Mouse (Mus musculus) layer of hippocampus, postnatal 25 days (tissue): ENCODE results near the gene Atf6b. TPM values are rescaled to one million over a fixed set of nuclear protein-coding genes. Genes with fewer than 3 reads are reported as not detected.

Experiments used
- DNase-seq, 2 experiments: peaks; one replicate each; pipeline ENCODE4 v3.0.0; 2022; ENCODE audit warnings: mixed read lengths in 2 of 2, low spot score in 1 of 2; ENCODE audit errors: extremely low spot score in 1 of 2
- total RNA-seq, 2 experiments: library from RNA; stranded (reverse); gene quantifications; 2 replicates each; pipeline ENCODE4 v1.2.3; 2021

The Atf6b gene
- total RNA-seq, 2 experiments from 2014 or later, result 97.1 to 102 TPM

- DNase-seq, result no peak
These were observed 14.2 kb downstream of the Atf6b start for GRCm38 (mm10) chr17:34661121-34661591.

- no peak for DNase-seq
These were observed 15.5 kb downstream of the Atf6b start for GRCm38 (mm10) chr17:34662468-34662867.

- DNase-seq, result no peak
These were observed 16.0 kb downstream of the Atf6b start for GRCm38 (mm10) chr17:34662978-34663377.

- no peak for DNase-seq
These were observed 16.6 kb downstream of the Atf6b start for GRCm38 (mm10) chr17:34663558-34663957.

- no peak for DNase-seq
These were observed 17.5 kb downstream of the Atf6b start for GRCm38 (mm10) chr17:34664472-34664871.

GRCm38 (mm10) chr17:34670235-34670634 is 23.3 kb downstream of the Atf6b start, which contains the start of gene Tnxb:
Gene Tnxb, plus strand, starts transcription at chr17:34670535.
- no peak for DNase-seq

GRCm38 (mm10) chr17:34671151-34672066 is 24.5 kb downstream of the Atf6b start:
- DNase-seq, result no peak

- no peak for DNase-seq
These were observed 25.4 kb downstream of the Atf6b start for GRCm38 (mm10) chr17:34672246-34672792.

- no peak for DNase-seq
These were observed 26.2 kb downstream of the Atf6b start for GRCm38 (mm10) chr17:34673139-34673538.

DNA sequence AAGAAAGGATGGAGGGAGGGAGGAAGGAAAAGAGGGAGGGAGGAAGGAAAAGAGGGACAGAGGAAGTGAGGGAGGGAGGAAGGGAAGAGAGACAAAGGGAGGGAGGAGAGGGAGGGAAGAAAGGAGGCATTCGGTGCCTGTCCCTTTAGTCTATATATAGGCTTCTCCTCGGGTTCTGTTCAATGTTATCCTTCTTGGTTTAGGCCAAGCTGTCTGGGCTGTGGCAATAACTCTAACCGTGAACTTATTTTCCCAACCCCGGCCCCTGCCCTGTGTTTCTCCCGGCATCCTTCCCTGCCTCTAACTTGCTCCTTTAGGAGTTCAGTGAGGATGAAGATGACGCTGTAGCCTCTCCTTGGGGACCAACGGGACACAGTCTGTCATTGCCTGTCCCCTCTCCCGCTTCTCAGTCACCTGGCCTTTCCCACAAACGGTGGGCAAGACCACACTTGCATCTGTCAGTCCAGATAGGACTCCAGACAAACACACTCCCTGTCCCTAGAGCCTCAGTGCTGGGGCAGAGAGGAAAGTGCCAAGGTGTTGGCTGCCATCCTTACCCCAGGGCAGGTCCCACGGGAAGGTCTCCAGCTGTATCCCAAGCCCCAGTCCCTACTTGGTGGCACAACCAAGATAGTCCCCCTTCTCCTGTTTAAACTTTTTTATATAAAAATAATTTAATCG is 27.7 kb downstream of the Atf6b start:
- DNase-seq, result no peak

DNA sequence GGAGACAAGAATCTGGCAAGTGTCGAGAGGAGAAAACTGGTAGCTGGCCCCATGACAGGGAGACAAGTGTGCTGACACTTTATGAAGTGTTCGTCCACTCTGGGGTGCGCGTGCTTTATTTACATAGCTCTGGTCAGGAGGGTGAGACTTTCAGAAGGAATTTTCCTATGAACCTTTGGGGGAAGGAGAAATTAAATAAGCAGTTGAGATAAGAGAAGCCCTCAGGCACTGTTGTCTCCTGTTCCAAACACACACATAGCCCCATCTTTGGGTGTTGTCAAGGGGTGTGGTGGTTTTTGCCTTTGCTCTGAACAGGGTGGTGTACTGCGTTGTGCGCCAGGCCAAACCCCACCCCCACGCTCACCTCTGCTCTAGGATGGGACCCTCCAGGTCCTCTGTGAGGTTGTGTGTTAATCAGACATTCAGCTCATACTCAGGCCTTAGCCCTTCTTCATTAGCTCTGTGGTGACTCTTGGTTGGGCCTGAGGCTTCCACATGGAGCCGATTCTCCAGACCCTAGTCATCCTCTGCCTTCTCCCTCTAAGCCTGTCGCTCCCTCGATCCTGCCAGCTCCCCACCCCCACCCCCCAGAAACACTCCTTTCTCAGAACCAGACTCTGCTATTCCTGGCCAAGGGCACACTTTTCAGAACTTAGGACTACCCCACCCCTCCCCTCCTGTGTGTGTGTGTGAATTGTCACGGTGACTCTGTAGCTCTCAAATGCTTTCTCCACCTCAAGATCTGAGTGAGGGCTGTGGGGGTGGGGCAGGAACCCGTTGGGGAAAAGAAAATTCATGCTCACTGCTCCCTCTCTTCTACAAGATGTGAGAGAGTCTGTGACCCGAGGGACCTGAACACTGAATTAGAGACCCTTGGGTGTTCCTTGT is 28.5 kb downstream of the Atf6b start:
- DNase-seq, result no peak

- no peak for DNase-seq
These were observed 29.1 kb downstream of the Atf6b start for GRCm38 (mm10) chr17:34676093-34676460.

DNA sequence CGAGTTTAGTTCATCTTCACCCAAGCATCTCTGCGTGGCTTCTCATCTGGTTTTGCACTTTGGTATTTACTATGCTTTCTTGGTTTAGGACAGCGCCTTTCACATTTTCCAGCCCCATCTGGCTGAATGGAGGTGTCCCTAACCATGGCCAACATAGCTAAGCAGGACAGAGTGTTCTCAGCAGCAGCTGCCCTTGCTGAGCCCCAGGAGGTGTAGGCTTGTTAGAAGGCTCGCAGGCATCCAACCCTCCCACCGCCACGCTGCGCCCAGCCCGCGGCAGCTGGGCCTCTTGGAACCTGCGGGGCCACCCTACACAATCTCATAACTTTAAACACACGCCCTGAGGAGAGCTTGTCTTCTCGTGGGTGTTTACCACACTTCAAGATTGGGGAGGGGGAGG is 29.7 kb downstream of the Atf6b start:
- no peak for DNase-seq

GRCm38 (mm10) chr17:34680191-34680590 is 33.2 kb downstream of the Atf6b start:
- no peak for DNase-seq

DNA sequence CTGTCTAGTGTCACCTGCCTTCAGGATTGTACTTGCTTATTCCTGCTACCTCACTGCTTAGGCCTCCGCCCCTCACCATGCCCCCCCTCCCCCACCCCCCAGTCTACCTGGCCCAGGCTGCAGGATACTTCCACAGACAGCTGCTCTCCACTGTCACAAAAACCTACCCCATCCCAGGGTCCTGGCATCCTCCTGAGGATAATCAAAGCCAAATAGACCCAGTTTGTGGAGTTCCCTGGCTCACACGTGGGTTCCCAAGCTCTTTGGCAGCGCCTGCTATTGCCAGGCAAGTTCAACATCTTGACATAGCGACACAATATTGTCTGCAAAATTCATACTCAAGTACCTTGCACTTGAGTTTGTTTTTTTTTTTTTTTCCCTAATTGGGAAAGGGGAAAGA is 33.7 kb downstream of the Atf6b start:
- no peak for DNase-seq

DNA sequence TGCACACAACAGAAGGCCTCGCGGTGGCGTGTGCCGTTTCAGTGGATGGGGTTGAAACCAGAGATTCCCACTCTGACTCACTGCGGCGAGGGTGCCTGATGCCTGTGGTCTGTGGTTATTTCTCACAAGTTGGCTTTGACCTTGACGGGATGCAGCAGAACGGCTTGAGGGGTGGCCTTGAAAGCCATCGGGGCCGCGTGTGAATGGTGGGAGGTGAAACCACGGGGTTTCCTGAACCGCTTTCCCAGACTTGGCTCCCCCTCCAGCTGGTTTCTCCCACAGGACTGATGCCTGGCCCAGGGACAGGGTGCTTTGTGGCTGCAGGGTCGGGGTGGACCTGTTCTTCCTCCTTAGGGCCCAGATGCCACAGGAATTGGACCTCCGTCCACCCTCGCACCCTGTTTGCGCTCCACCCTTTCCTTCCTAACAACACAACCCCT is 34.2 kb downstream of the Atf6b start:
- DNase-seq, result no peak

GRCm38 (mm10) chr17:34681881-34682536 is 35.1 kb downstream of the Atf6b start:
- DNase-seq, result no peak

DNA sequence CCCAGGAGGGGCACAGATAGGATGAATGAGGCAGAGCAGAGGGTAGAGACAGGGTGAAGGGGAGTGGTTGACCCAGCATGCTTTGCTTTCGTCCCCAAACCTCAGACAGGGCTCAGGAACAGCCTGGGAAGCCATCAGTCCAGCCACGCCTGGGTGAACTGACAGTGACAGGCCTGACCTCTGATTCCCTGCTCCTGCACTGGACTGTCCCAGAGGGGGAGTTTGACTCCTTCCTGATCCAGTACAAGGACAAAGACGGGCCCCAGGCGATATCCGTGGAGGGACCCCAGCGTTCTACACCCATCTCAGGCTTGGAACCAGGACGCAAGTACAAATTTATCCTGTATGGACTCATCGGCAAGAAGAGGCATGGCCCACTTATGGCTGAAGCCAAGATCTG is 36.2 kb downstream of the Atf6b start:
- no peak for DNase-seq

DNA sequence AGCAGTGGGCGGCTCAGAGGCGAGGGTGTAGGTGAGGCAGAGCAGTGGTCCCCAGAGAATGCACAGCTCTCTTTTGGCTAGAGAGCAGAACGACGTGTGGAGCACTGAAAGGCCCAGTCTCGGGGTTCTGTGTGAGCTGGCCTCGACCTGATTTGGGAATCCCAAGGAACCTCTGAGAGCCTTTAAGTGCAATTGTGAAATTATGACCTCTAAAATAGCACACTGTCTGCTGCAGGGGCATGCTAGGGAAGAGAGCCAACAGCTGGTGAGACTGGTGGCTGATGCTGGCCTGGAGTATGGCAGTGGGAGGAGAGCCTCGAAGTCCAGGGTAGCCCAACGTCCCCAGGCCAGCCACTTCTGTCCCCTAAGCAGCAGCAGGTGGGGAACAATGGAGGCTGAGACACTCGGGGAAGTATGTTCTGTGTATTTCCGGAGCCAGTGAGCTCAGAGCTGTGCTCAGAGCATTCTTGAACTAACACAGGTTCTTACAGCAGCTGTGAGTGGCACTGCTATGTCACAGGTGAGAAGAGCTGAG is 36.8 kb downstream of the Atf6b start:
- no peak for DNase-seq
